9 mouse cellular contexts compared by ENCODE assay signal in genomic region chr4:148908214-148908681, GRCm38 (mm10).
DNase-seq lines count a peak whose midpoint lies in the region; ATAC-seq and TF ChIP-seq lines count a peak whose summit lies in the region.
"Had no signal": no experiment of that assay in that cellular context is flagged by ENCODE, and none has a peak within 500 bp of the region (broad histone marks: within the 10 kb centered on the region; RNA-seq: fewer than 3 reads in every experiment).

No protein-coding gene starts in this region.

- 81% methylated on average over 11 of the region's 11 CpGs for WGBS in cerebellum, adult 2 months
- WGBS in lung, postnatal 0 days: 48% methylated on average over 11 of the region's 11 CpGs
- 28% methylated on average over 11 of the region's 11 CpGs for WGBS in kidney, adult 2 months
- 41% methylated on average over 11 of the region's 11 CpGs for WGBS in stomach, embryonic 15.5 days

- ATAC-seq in lung, postnatal 0 days: no peak
- no peak; the same call in 1 of the 2 replicates for ATAC-seq in stomach, embryonic 15.5 days (ENCODE audit: insufficient read depth, low FRiP score, low read depth)
- no peak for ATAC-seq in activated CD4-positive, CD25-positive, alpha-beta regulatory T cell, adult 4 months
- ATAC-seq: forebrain, embryonic 14.5 days had no signal

- no peak for DNase-seq in cerebellum, adult 2 months
- DNase-seq in cerebellum, adult 18-20 months: no peak
- peak; percentile 42 for DNase-seq in lung, postnatal 0 days (ENCODE audit: low spot score)
- DNase-seq in lung, adult 18-20 months: no peak
- DNase-seq in kidney, adult 2 months: peak; percentile 92
- DNase-seq in layer of hippocampus, postnatal 10 days (ENCODE audit: low spot score in 2 of 2): no peak

- H3K27me3 ChIP-seq in cerebellum, adult 2 months (ENCODE audit: control insufficient read depth, insufficient read depth, low read length): no peaks in the 10 kb centered on the region; the same call in 1 of the 2 replicates
- H3K27me3 ChIP-seq in lung, postnatal 0 days (replicated peaks; ENCODE audit: insufficient read depth, low read length): no peaks in the 10 kb centered on the region
- H3K27me3 ChIP-seq in kidney, adult 2 months (replicated peaks; ENCODE audit: control insufficient read depth, insufficient read depth, low read length): no peaks in the 10 kb centered on the region
- peaks cover 7% of the 10 kb centered on the region; the same call in 1 of the 2 replicates for H3K27me3 ChIP-seq in stomach, embryonic 15.5 days (replicated peaks)

- H3K4me1 ChIP-seq in cerebellum, adult 2 months (ENCODE audit: control insufficient read depth, insufficient read depth, low read length): peaks cover 11% of the 10 kb centered on the region
- peaks cover 32% of the 10 kb centered on the region; the same call in 1 of the 2 replicates for H3K4me1 ChIP-seq in lung, postnatal 0 days (ENCODE audit: insufficient read depth, low read depth, low read length)
- peaks cover 51% of the 10 kb centered on the region for H3K4me1 ChIP-seq in kidney, adult 2 months (ENCODE audit: control insufficient read depth, insufficient read depth, low read length)
- peaks cover 63% of the 10 kb centered on the region; the same call in 1 of the 2 replicates for H3K4me1 ChIP-seq in stomach, embryonic 15.5 days

- no peaks in the 10 kb centered on the region for H3K9me3 ChIP-seq in lung, postnatal 0 days (ENCODE audit: low read length)
- no peaks in the 10 kb centered on the region for H3K9me3 ChIP-seq in stomach, embryonic 15.5 days

- TF ChIP-seq CTCF in cerebellum, adult 2 months (IDR thresholded peaks at IDR 0.05; ENCODE audit: borderline replicate concordance, insufficient read depth, low read depth, low read length): peak; percentile 33; the same call in 1 of the 2 replicates
- peak; percentile 69 for TF ChIP-seq CTCF in lung, postnatal 0 days (IDR thresholded peaks at IDR 0.05)
- TF ChIP-seq CTCF in kidney, adult 2 months (conservative IDR thresholded peaks at IDR 0.05; ENCODE audit: insufficient read depth, insufficient read length, low read depth, low read length): peak; percentile 69

- TF ChIP-seq POLR2A in cerebellum, adult 2 months (IDR thresholded peaks at IDR 0.05; ENCODE audit: borderline replicate concordance, insufficient read depth, low read length): no peak
- no peak for TF ChIP-seq POLR2A in kidney, adult 2 months (IDR thresholded peaks at IDR 0.05; ENCODE audit: low read depth, low read length)

- no peak overlapping the region for H3K4me3 ChIP-seq in cerebellum, adult 2 months (replicated peaks; ENCODE audit: insufficient read depth, low read depth, low read length)
- no peak overlapping the region for H3K4me3 ChIP-seq in lung, postnatal 0 days (ENCODE audit: low read depth, low read length)
- no peak overlapping the region for H3K4me3 ChIP-seq in kidney, adult 2 months (ENCODE audit: insufficient read depth, low read depth, low read length)
- no peak overlapping the region for H3K4me3 ChIP-seq in stomach, embryonic 15.5 days (replicated peaks)

- no peaks in the 10 kb centered on the region for H3K36me3 ChIP-seq in lung, postnatal 0 days (ENCODE audit: insufficient read depth, low read length)
- H3K36me3 ChIP-seq in kidney, adult 2 months (ENCODE audit: control insufficient read depth, insufficient read depth, low read length): no peaks in the 10 kb centered on the region
- H3K36me3 ChIP-seq in stomach, embryonic 15.5 days: no peaks in the 10 kb centered on the region

- TF ChIP-seq EP300 in lung, postnatal 0 days (IDR thresholded peaks at IDR 0.05): no peak

- H3K27ac ChIP-seq in cerebellum, adult 2 months (ENCODE audit: insufficient read depth, low read length): no peak overlapping the region
- peak overlapping the region; percentile 71 for H3K27ac ChIP-seq in lung, postnatal 0 days (ENCODE audit: low read length)
- H3K27ac ChIP-seq in kidney, adult 2 months (ENCODE audit: insufficient read depth, low read depth, low read length): peak overlapping the region; percentile 91
- H3K27ac ChIP-seq in stomach, embryonic 15.5 days: peak overlapping the region; percentile 75

- H3K9ac ChIP-seq in lung, postnatal 0 days (replicated peaks; ENCODE audit: low read depth): no peak overlapping the region
- no peak overlapping the region for H3K9ac ChIP-seq in stomach, embryonic 15.5 days

- no peak overlapping the region for H3K4me2 ChIP-seq in lung, postnatal 0 days (replicated peaks; ENCODE audit: low read depth, low read length)
- 0 out of 2 replicates have a peak overlapping the region, but pooled peaks have one; percentile 6 for H3K4me2 ChIP-seq in stomach, embryonic 15.5 days

Comparison
In these comparisons a context has a peak if more than half of its experiments do, and no peak if none do; other contexts are left out.
1. DNase-seq: peak in lung, postnatal 0 days (single experiment) and kidney, adult 2 months (single experiment); none in cerebellum, adult 2 months (0 of 2), cerebellum, adult 18-20 months (0 of 2), lung, adult 18-20 months (0 of 2) and layer of hippocampus, postnatal 10 days (0 of 2).
2. Peak in every context shown above with its lines, with median percentiles within 50 percentile points of each other: CTCF ChIP-seq.